Mouse (Mus musculus) right cerebral cortex, adult 18-20 months (tissue): ENCODE measurements around the gene Dnajb2.
A peak's percentile ranks its signal among the peaks of the same experiment; 100 is the strongest.

ENCODE experiments used
- DNase-seq: peaks from one replicate; pipeline ENCODE4 v3.0.0; 2022; ENCODE audit warnings: mixed read lengths

Gene Dnajb2

DNA sequence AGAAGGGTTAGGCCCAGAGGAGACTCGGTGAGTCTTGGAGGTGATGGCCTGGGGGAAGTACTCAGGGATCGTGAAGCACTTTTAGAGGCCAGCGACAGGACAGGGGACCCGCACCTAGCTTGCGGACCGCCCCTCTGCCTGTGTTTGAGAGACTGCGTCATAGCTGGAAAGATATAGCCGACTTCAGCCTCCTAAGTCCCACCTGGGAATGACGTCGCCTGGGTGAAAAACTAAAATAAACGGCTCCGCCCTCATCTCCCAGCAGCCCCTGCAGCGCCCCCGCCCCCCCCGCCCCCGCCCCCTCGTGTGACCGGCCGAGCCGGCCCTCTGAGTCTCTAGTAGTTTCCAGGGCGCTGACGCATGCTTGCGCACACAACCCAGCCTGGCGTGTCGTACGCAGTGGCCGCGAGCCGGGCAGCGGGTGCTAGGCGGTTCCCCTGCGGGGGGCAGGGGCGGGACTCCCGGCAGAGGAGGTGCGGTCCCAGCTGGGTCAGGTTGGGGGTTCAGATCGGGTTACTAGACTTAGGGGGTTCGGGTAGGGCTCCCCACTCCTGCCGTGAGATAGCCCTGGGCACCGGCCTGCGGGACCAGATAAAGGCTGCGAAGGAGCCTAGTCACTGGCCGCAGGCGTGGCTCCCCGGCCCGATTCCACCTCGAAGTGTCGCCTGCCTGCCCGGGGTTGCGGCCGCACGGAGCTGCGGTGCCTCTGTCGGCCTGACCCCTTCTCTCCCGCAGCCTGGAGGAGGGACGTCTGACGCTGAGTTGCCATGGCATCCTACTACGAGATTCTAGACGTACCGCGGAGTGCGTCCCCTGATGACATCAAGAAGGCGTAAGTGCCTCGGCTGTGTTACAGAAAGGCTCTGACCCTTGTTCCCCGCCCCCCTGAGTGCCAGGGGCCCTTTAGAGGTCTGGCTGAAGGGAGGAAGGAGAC lies at the start of gene Dnajb2:
Dnajb2 (plus strand) TSS at position 290 of the 934 bp plus-strand sequence.
- peak; percentile 91 for DNase-seq

- no peak for DNase-seq
These were observed 49.1 kb upstream of the Dnajb2 start for GRCm38 (mm10) chr1:75187126-75187525.

DNA sequence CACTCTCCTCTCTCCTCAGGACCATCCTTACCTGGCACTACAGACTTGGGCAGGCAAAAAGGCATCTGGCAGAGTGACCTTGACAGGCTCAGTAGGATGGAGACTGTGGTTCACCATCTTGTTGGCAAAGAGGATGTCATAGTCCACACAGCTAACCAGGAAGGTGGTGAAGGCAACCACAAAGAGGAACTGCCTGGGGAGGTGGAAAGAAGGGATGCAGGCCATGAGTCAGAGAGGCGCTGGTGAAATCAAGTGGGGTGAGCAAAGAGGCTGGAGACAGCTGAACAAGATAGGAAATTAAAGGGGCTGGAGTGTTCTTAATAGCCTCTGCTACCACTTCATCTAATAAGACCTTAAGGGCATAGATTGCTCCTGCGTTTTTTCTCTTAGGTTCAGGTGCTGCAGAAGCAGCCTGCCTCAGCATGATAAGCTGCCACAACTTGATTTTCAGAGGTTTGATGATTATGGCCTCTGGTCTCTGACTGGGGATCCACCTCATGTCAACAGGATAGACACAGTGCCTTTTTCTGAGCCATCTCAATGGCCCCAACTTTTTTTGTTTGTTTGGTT lies 48.2 kb upstream of the Dnajb2 start:
- no peak for DNase-seq

DNA sequence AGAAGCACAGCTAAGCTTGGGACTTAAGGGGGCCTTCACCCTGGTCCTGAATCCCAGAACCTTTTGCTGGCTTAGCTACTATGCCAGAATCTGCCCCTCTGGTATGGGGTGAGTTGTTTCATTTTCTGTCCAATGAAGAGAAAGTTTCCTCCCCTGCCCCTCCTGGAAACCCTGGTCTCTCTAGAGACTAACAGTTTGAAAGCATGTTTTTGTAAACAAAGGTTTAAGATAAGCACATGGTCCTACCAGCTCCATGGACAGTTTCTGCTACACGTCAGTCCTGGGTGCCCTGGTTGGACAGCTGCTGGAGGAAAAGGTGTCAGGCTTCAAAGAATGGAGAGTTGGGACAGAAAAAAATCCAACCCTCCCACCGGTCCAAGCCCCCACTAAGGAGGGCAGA lies 45.6 kb upstream of the Dnajb2 start:
- no peak for DNase-seq

GRCm38 (mm10) chr1:75191258-75191621 lies 45.0 kb upstream of the Dnajb2 start:
- no peak for DNase-seq

DNA sequence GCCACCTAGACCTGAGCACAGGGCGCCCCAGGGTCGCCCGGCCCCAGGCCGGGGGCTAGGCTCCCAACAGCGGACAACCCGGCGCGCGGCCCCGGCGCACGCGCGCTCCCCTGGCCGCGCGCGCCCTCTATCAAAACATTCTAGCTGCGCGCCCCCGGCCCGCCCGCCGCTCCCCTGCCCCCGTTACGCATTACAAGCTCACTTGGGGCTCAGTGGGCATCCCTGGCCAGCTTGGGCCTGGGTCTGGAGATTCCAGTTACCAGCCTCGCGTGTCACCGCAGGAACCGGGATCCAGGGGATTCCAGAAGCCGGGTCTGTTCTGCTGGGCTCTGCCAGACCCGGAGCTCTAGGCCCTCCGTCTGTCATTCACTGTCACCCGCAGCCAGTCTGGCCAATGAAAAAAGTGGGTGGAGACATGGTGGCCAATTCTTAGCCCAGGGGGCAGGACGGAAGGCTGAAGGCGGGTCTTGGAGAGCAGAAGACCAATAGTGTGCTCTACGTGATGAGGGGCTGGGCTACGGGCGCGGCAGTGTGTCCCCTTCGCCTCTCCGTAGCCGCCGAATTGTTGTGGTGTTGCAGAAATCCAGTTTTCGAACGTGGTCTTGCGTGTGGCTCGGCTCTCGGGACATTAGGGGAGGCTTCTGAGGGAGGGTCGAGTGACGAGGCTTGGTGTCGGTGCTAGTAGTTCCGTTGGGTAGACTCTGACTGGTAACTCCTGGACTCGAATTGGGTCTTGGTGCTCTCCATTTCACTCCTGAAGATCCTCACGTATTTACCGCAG lies 44.4 kb upstream of the Dnajb2 start, which contains the start of the genes Ankzf1 and Atg9a:
Ankzf1 (plus strand) TSS at position 530 of the 781 bp plus-strand sequence.
Atg9a (minus strand) TSS at position 575 of the 781 bp plus-strand sequence.
- DNase-seq, result peak; percentile 98

DNA sequence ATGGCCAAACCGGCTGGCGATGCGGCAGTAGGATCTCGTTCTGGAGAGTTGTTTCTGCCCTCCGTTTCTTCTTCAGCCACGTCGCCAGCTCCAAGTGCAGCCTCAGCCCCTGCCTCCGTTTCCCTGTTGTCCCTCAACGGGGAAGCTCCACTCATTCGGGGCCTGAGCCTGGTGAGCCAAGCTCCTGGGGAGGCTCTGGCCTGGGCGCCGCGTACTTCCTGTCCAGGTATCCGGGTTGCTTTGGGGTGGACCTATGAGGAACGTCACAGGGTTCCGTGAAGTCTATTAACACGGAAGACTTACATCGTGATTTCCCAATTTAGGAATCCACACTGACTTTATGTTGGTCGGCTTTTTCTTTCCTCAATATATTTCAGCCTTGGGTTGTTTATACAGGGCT lies 43.8 kb upstream of the Dnajb2 start:
- DNase-seq, result no peak

- no peak for DNase-seq
These were observed 35.0 kb upstream of the Dnajb2 start for GRCm38 (mm10) chr1:75201236-75201635.

- DNase-seq, result no peak
These were observed 27.1 kb upstream of the Dnajb2 start for GRCm38 (mm10) chr1:75208967-75209678.

DNA sequence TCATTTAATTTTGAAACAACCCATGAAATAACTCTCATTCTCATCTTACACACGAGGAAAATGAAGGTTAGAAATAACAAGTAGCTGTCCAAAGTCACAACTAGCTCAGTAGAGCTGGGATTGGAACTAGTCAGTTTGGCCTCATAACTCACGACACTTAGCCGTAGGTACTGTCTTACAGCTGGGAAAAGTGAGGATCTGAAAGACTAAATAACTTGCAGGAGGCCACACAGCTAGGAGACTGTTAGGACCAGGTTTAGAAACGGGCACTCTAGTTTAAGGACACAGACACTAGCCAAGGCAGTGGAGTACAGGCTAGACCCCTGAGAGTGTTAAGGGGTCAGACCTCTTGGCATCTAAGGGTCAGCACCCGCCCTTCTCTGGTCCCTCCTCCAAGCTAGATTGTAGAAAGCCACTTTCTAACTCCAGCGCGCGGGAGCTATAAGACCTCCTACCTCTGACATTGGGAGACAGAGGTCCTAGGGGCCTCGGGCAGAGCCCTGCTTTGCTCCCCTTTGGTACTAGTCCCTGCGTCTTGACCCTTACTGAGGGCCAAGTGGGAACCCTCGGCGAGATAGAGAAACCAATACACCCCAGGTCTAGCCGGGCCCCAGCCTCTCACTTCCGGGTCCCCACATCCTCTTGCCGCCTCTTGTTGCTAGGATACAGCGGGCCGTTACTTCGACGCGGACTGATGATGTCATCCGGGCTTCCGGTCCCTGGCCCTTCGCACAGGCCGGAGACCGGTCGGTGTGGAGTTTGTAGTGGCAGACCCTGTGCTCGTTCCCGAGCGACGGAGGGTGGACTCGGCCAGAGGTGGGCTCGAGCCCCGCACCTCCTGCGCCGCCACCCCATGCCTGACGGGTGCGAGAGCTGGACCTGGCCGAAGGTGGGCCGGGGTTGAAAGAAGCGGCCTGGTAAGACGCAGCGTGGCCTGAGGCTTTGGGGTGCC lies 25.8 kb upstream of the Dnajb2 start, which contains the start of the genes Glb1l and Stk16:
Glb1l (minus strand) TSS at position 678 of the 952 bp plus-strand sequence.
Stk16 (plus strand) TSS at position 703 of the 952 bp plus-strand sequence.
- peak; percentile 97 for DNase-seq

DNA sequence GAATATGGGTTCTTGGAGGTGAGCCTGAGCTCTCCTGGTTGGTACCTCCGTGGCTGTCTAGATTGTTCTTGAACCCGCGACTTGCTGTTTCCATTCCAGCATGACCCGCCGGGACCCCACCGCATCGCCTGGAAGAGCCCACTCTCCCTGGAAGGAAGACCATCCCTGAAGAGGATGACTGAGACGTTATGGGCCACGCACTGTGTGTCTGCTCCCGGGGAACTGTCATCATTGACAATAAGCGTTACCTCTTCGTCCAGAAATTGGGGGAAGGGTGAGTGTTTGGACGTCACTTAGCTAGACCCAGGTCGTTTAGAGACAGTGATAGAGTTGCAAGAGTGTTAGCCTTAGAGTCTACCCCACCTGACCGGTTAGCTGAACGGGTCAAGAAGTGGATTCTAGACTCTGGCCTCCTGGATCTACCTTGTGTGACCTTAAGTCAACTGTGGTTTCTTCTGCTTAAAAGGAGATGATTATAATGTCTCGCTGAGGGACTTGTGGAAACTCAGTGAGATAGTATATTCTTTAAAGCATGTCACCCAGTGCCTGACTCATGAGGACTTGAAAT lies 25.0 kb upstream of the Dnajb2 start:
- no peak for DNase-seq

DNA sequence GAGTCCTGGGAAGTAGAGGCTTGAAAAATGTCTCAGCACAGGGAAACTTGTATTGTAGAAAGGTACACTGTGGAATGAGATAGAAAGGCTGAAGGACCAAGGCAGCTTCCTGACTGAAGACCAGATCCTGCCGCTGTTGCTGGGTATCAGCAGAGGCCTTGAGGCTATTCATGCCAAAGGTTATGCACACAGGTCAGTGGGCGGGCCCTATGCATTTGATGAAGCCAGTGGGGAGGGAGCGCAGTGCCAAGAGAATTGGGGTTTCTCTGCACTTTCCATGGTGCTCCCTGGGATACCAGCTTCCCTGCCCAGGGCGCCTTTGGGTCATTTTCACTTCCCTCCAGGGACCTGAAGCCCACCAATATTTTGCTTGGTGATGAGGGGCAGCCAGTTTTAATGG lies 23.7 kb upstream of the Dnajb2 start:
- no peak for DNase-seq

- no peak for DNase-seq
These were observed 23.1 kb upstream of the Dnajb2 start for GRCm38 (mm10) chr1:75213096-75213495.

DNA sequence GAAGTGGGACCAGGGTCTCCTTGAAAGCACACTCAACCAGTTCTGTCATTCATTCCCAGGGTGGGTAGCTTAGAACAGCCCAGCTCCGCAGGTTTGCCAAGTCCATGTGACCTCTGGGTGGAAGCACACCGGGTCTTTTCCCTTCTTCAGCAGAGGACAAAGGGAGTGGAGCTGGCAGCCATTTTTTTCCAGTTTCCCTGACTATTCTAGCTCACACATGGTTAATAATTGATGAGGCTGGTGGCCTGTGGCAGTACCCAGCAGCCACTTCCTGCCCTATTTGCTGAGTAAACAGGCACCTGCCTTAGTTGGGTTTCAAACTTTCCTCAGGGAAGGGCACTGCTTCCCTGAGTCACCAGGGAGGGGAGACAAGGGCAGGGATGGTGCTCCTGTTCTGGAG lies 21.8 kb upstream of the Dnajb2 start:
- DNase-seq, result no peak

DNA sequence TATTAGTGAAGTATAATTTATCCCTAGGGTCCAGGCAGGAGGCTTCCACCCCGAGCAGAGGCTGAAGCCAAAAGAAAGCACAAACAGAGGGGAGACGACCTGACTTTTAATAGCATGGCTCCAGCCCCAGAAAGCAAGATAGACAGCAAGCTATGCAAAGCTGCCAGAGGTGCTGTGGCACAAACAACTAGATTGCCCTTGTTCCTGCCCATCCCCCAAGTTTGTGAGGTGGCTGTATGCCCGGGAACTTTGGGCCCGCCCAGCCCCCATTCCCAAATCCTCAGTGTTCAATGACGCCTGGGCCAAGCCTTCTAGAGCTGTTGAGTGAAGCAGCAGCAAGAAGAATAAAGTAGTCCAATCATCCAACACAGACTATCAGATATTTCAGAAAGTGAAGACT lies 21.3 kb upstream of the Dnajb2 start:
- peak; percentile 59 for DNase-seq

DNA sequence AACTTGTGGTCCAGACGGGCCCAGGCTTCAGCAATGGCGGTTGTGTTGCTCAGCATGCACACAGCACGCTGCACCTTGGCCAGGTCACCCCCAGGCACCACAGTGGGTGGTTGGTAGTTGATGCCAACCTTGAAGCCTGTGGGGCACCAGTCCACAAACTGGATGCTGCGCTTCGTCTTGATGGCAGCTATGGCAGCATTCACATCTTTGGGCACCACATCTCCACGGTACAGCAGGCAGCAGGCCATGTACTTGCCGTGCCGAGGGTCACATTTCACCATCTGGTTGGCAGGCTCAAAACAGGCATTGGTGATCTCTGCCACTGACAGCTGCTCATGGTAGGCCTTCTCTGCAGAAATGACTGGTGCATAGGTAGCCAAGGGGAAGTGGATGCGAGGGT lies 20.4 kb upstream of the Dnajb2 start:
- DNase-seq, result no peak

DNA sequence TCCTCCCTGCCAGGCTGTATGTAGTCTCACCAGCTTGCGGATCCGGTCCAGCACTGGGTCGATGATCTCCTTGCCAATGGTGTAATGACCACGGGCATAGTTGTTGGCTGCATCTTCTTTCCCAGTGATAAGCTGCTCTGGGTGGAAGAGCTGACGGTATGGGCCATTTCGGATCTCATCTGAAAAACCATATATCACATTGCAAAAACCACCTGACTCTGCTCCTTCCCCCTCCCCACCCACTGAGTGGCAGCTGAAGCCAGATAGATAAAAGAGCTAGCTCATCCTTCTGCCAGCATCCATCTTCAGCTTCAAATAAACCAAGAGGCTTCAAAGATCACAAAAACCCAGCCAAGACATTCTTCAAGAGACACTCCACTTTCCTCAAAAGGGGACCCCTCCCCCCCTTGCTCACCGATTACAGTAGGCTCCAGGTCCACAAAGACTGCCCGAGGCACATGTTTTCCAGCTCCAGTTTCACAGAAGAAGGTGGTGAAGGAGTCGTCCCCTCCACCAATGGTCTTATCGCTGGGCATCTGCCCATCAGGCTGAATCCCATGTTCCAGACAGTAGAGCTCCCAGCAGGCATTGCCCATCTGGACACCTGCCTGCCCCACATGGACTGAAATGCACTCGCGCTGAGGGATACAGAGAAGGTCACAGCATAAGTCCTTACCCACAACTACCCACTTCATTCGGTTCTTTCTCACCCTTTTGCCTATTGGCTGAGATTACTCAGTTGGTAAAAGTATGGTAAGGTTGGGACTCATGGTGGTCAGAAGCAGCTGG lies 19.2 kb upstream of the Dnajb2 start:
- DNase-seq, result no peak

GRCm38 (mm10) chr1:75217893-75218226 lies 18.3 kb upstream of the Dnajb2 start:
- peak; percentile 54 for DNase-seq

- peak; percentile 82 for DNase-seq
These were observed 17.8 kb upstream of the Dnajb2 start for GRCm38 (mm10) chr1:75218227-75219001.
